Mouse (Mus musculus) thymus, postnatal 25 days (tissue): ENCODE measurements around the gene Eif5a2.

Experiments used
- DNase-seq: peaks from one replicate; pipeline ENCODE4 v3.0.0; 2022

Eif5a2 gene

DNA sequence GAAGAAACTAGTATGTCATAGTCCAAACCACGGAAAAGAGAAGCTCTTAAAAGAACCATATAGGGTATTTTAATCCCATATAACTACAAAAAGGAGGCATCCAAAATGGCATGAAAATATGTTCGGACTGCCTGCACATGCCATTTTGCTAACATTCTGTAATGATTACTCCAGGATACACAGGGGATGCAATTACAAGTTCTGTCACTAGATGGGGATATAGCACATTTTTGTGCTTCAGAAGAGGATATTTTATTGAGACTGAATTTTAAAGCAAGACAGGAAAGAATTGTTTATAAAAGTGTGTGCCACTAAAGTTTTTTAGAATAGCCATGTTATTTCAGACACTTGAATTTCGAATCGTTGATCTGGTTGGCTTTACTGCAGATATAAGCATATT is 33.3 kb downstream of the Eif5a2 start:
- DNase-seq = no peak

DNA sequence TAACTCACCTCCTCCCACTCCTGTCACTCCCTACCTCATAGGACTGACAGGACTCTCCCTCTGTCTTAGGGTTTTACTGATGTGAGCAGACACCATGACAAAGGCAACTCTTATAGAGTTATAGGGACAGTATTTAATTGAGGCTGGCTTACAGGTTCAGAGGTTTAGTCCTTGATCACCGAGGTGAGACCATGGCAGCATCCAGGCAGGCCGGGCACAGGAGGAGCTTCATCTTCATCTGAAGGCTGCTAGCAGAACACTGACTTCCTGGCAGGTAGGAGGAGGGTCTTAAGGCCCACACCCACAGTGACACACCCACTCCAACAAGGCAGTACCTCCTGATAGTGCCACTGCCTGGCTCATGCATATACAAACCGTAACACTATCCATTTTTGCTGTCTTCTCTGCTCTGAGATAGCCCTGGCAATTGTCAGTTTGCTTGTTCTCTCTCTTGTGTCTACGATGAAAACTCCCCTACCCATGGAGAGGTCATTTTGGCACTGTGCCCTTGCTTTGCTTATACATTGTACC is 35.0 kb downstream of the Eif5a2 start:
- DNase-seq = no peak

DNA sequence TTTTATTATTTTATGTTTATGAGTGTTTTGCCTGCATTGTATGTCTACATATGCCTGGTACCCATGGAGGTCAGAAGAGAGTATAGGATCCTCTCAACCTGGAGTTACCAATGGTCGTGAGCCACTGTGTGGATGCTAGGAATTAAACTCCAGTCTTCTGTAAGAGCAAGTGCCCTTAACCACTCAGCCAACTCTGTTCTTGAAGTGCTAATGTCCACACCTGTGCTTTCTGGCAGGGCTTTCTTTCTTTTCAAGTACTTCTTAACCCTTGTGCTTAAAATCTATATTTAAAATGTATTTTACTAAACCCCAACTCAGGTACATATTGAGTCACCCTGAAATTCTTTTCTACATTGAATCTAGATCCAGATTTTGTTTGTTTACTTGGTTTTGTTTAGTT is 45.2 kb downstream of the Eif5a2 start:
- DNase-seq = no peak

DNA sequence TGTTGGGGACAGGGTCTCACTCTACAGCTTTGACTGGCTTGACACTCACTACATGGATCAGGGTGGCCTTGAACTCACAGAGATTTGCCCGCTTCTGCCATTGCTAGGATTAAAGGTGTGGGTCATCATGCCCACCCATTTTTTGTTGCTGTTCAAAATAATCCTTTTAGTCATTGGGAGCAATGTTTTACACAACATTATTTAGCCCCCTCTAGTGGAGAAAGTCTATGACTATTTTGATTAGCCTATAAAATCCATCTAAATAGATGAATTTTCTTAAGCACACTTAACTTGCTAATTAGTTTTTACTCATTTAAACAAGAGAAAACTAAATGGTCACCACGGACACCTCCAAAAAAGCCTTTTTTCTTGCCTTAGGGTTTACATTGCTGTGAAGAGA is 46.5 kb downstream of the Eif5a2 start:
- DNase-seq = no peak

DNA sequence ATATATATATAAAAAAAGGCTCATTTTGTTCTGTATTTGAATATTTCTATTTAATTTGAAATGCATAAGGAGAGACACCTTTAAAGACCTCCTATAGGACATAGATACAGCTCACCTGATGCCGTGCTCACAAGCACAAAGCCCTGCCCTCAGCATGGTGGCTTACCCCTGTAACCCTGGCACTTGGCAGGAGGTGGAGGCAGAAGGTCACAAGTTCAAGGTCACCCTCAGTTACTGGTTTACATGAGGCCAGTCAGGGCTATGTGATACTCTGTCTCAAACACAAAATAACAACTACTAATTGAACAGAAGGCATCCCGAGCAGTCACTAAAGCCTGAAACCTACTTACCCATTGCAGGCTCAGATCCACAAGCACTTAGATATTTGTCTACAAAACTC is 48.4 kb downstream of the Eif5a2 start:
- DNase-seq = no peak

DNA sequence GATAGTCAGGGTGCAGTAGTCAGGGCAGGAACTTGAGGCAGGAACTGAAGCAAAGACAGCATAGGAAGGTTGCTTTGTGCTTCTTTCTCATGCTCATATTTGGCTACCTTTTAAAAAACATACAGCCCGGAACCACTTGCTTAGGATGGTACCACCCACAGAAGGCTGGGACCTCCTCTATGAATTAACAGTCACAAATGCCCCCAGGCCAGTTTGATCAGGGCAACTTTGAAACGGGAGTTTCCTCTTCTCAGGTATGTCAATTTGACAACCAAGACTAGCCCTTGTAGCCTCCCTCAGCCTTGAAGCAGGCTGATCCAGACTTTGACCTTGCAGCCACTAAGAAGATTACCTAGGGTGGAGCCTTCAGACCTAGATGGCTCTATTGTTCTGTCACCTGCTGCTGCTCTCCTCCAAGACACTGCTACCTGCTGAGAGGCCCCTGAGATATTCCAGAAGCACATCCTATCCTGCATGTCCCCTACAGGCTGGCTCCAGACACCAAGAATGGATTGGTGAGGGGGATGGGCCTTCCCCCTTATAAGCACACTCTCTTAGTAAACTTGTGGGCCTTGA is 55.8 kb downstream of the Eif5a2 start:
- DNase-seq = no peak

DNA sequence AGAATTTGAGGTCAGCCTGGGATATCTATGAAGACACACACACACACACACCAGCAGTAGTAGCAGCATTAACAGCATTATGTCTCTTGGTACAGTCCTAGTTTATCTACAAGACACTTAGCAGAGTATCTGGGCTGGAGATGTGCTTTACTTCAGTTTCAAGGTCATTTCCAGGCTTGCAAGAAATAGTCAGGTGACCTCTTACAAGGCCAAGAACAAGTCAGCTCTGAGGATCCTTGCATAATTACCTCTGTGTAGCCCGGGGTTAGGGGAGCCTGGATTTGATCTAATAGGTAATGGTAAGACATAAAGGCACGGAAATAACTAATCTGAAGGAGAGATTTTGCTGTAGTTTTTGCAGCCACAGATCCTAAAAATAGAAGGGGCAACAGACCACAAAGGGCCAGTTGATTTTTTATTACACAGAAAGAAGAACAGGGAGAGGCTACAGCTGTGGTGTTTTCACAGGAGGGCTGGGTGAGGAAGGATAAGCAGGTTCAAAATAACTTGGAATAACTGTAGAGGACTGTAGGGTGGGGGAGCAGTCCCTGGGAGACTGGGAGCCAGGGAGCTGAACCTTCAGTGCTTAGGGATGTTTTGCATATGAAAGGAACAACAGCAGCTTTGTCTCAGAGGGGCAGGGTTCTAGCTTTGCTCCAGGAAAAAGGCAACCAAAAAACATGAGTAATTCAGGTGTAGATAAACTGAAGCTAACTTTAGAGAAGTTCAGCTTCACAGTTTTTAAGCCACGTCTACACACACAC is 61.0 kb downstream of the Eif5a2 start:
- DNase-seq = no peak

DNA sequence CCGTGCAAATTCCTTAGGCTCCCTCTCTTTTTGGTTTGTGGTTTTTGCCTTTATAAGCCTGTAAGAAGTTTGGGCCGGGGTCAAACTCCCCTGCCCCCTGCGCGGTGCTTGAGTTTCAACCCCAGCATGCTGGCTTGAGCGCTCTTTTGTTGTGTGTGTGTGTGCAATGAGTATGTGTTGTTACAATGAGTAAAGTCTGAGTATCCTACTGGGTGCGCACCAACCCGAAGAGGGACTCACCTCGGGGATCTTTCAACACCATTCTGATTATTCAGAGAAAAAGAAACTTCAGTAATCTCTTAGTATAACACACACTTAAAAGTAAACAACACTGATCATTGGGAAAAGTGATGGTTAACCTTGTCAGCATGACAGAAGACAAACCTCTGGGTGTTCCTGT is 62.2 kb downstream of the Eif5a2 start:
- DNase-seq = no peak

DNA sequence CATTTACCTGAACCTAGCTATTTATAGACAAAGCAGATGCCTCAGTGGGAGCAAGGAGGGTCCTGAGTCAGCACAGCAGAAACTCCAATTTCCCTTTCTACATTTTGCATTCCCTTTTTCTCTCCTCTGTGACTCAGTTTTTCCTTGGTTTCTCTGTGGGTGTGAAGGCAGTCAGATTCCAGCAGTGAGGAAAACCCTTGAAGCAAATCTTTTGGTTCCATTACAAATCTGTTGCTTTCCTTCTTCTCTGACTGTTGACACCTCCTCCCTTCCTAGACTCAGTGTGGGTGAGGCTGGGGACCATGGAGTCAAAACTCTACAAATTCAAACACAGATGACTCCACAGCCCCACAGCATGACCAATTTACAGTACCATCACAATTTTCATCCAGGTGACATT is 66.0 kb downstream of the Eif5a2 start:
- no peak for DNase-seq
